In the genomic region with DNA sequence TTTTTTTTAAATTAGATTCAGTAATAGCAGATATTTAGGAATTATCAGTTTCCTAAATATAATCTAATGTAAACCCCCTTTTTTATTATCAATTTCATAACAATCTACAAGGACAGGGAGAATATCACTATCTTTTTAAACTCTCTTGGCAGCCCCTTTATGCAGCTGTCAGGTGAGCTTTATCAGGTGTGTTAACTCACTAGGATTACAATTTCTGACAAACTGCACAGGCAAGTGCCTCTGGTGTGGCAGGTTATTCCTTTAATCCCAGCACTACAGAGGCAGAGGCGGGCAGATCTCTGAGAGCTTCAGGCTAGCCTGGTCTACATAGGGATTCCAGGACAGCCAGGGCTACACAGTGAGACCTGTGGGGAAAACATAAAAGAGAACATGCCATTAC, we compare ENCODE assay signal across 20 mouse cellular contexts. TPM values are rescaled to one million over a fixed set of nuclear protein-coding genes. Genes with fewer than 3 reads are reported as not detected.
A peak's percentile ranks its signal among the peaks of the same experiment; 100 is the strongest.
DNase-seq lines count a peak whose midpoint lies in the region; ATAC-seq and TF ChIP-seq lines count a peak whose summit lies in the region.
"Had no signal": no experiment of that assay in that cellular context is flagged by ENCODE, and none has a peak within 500 bp of the region (broad histone marks: within the 10 kb centered on the region; RNA-seq: fewer than 3 reads in every experiment).

No protein-coding gene starts in this region.

- H3K36me3 ChIP-seq in heart, embryonic 13.5 days = no peaks in the 10 kb centered on the region
- H3K36me3 ChIP-seq in heart, postnatal 0 days (replicated peaks; ENCODE audit: control insufficient read depth, insufficient read depth, low read length) = no peaks in the 10 kb centered on the region
- H3K36me3 ChIP-seq: embryonic facial prominence, embryonic 10.5 days; embryonic facial prominence, embryonic 12.5 days; forebrain, embryonic 15.5 days had no signal

- TF ChIP-seq EP300 in heart, postnatal 0 days (IDR thresholded peaks at IDR 0.05; ENCODE audit: low read depth) = no peak

- WGBS in heart, embryonic 13.5 days = 85% methylated on average over 1 of the region's 1 CpGs
- 100% methylated on average over 1 of the region's 1 CpGs for WGBS in heart, postnatal 0 days

- H3K9me3 ChIP-seq in heart, embryonic 13.5 days = 0 out of 2 replicates have a peak, but pooled peaks cover 8% of the 10 kb centered on the region
- no peaks in the 10 kb centered on the region for H3K9me3 ChIP-seq in heart, postnatal 0 days (replicated peaks; ENCODE audit: control insufficient read depth, low read length)
- H3K9me3 ChIP-seq: embryonic facial prominence, embryonic 10.5 days; embryonic facial prominence, embryonic 12.5 days; forebrain, embryonic 13.5 days; forebrain, embryonic 15.5 days had no signal

- peaks cover 62% of the 10 kb centered on the region for H3K4me1 ChIP-seq in heart, embryonic 13.5 days
- H3K4me1 ChIP-seq in heart, postnatal 0 days (ENCODE audit: control insufficient read depth, insufficient read depth) = peaks cover 24% of the 10 kb centered on the region; the same call in 1 of the 2 replicates
- H3K4me1 ChIP-seq: embryonic facial prominence, embryonic 12.5 days; forebrain, embryonic 15.5 days had no signal

- H3K27me3 ChIP-seq in heart, embryonic 13.5 days (replicated peaks) = no peaks in the 10 kb centered on the region
- H3K27me3 ChIP-seq in heart, postnatal 0 days (ENCODE audit: control insufficient read depth, insufficient read depth, low read length) = no peaks in the 10 kb centered on the region
- H3K27me3 ChIP-seq: embryonic facial prominence, embryonic 12.5 days; forebrain, embryonic 13.5 days; forebrain, embryonic 15.5 days; Patski had no signal

- intact Hi-C loops in heart, postnatal 10 days (cut with DNase I) = no loop called here
- intact Hi-C loops in heart, postnatal 14 days (cut with DNase I) = loop anchor here (5.0 kb wide), 2 partner anchors 33 to 48 kb away; a partner anchor contains a TSS

- peak overlapping the region; percentile 95 for H3K27ac ChIP-seq in heart, embryonic 13.5 days (replicated peaks)
- peak overlapping the region; percentile 91 for H3K27ac ChIP-seq in heart, postnatal 0 days (ENCODE audit: low read depth)
- H3K27ac ChIP-seq: embryonic facial prominence, embryonic 10.5 days; embryonic facial prominence, embryonic 12.5 days; forebrain, embryonic 13.5 days; forebrain, embryonic 15.5 days had no signal

- peak; percentile 63 for DNase-seq in heart, adult 11 months
- DNase-seq in heart, postnatal 10 days = no peak
- DNase-seq in heart, adult 18-20 months = no peak
- no peak for DNase-seq in heart, postnatal 0 days (ENCODE audit: low spot score)
- DNase-seq in heart, postnatal 14 days = no peak
- DNase-seq in lung, postnatal 14 days = no peak
- DNase-seq: adrenal gland, adult 8-10 months; adrenal gland, postnatal 14 days; adrenal gland, postnatal 36 days; cerebellum, adult 11-12 months; cerebellum, adult 2 months; cerebellum, adult 9-10 months; cerebellum, postnatal 10 days; cerebellum, postnatal 25 days had no signal

- TF ChIP-seq CTCF in heart, postnatal 0 days (IDR thresholded peaks at IDR 0.05; ENCODE audit: low read depth) = no peak

- H3K4me3 ChIP-seq in heart, embryonic 13.5 days = no peak overlapping the region
- no peak overlapping the region for H3K4me3 ChIP-seq in heart, postnatal 0 days (ENCODE audit: low read depth, low read length)
- H3K4me3 ChIP-seq: embryonic facial prominence, embryonic 10.5 days; embryonic facial prominence, embryonic 12.5 days; forebrain, embryonic 13.5 days; forebrain, embryonic 15.5 days had no signal

- ATAC-seq in heart, embryonic 13.5 days (ENCODE audit: extremely low read depth, insufficient number of reproducible peaks, low FRiP score, low TSS enrichment) = no peak
- no peak for ATAC-seq in heart, postnatal 0 days (ENCODE audit: insufficient read depth, low read depth)
- ATAC-seq: forebrain, embryonic 13.5 days; forebrain, embryonic 15.5 days; Patski had no signal

- H3K9ac ChIP-seq in heart, embryonic 13.5 days = no peak overlapping the region
- no peak overlapping the region for H3K9ac ChIP-seq in heart, postnatal 0 days (replicated peaks; ENCODE audit: low read depth, low read length)
- H3K9ac ChIP-seq: embryonic facial prominence, embryonic 12.5 days; forebrain, embryonic 13.5 days; forebrain, embryonic 15.5 days had no signal

- no peak overlapping the region for H3K4me2 ChIP-seq in heart, embryonic 13.5 days
- H3K4me2 ChIP-seq in heart, postnatal 0 days (ENCODE audit: low read depth, low read length) = no peak overlapping the region
- H3K4me2 ChIP-seq: embryonic facial prominence, embryonic 12.5 days; forebrain, embryonic 13.5 days; forebrain, embryonic 15.5 days had no signal

RNA-seq across cellular contexts. Expression of a gene that starts 45.8 kb away (rescaled TPM):
- total RNA-seq in heart, postnatal 10 days (2021) = 100 to 1,000 TPM; 312 to 340 TPM
- polyA plus RNA-seq in heart, embryonic 13.5 days (2015; fragmentation: Nextera tagmentation; extraction: Ambion mirVana) = 115 and 119 TPM in 2 replicates
- total RNA-seq in heart, adult 18-20 months (2021) = 100 to 1,000 TPM; 194 to 206 TPM
- 225 and 263 TPM in 2 replicates for total RNA-seq in heart, postnatal 0 days (2014; rRNA removed; ENCODE audit: low replicate concordance)
- 130 and 144 TPM in 2 replicates for polyA plus RNA-seq in heart, postnatal 0 days (2015; fragmentation: Nextera tagmentation; extraction: Ambion mirVana)
- total RNA-seq in heart, postnatal 14 days (2021) = 100 to 1,000 TPM; 257 to 301 TPM
